Mouse (Mus musculus) thymus, adult 2 months (tissue): ENCODE results near the gene Swsap1.

Experiments
- CTCF ChIP-seq: fragments of 200-500 bp; IDR thresholded peaks from 2 replicates; pipeline ENCODE4 v1.5.1; 2012; ENCODE audit warnings: mild to moderate bottlenecking, control low read depth, low read length, moderate library complexity, borderline replicate concordance; ENCODE audit not compliant: control insufficient read depth, poor library complexity, insufficient read depth; ENCODE audit errors: extremely low read depth
- POLR2A ChIP-seq: fragments of 200-500 bp; IDR thresholded peaks from 2 replicates; pipeline ENCODE4 v1.6.1; 2012; ENCODE audit warnings: mild to moderate bottlenecking, low read length, control low read depth, moderate library complexity; ENCODE audit not compliant: control insufficient read depth, poor library complexity, insufficient read depth; ENCODE audit errors: extremely low read depth

- TF ChIP-seq POLR2A (no peak), CTCF (no peak)
Measured at GRCm38 (mm10) chr9:21961366-21961980, 5.9 kb downstream of the Swsap1 start.
